Mouse (Mus musculus) Patski (cell line): ENCODE data around the gene H2-M1. TPM values are rescaled to one million over a fixed set of nuclear protein-coding genes. Genes with fewer than 3 reads are reported as not detected.

Source experiments
- ATAC-seq: fragments of 100-300 bp; one replicate; pipeline ENCODE4 v1.8.0; 2021
- CTCF ChIA-PET: fragments of 350-600 bp; sonication (Branson Sonifier 250); formaldehyde crosslinking; loops from one replicate; lab custom pipeline; 2022; ENCODE audit warnings: inconsistent platforms; lab: Charles Lee
- POLR2A ChIA-PET: fragments of 350-600 bp; sonication (Branson Sonifier 250); formaldehyde crosslinking; loops from one replicate; lab custom pipeline; 2022; ENCODE audit warnings: antibody characterized with exemption, inconsistent platforms; lab: Charles Lee
- DNase-seq: peaks from one replicate; pipeline ENCODE4 v3.0.0-alpha.2; 2011; ENCODE audit warnings: low read depth, low spot score
- H3K27me3 ChIP-seq: fragments of 371-371 bp; one replicate; pipeline ENCODE4 v1.5.1; 2021
- CTCF ChIP-seq: fragments of 100-300 bp; IDR thresholded peaks from one replicate; pipeline ENCODE4 v1.5.1; 2021
- in situ Hi-C: fragments of 300-500 bp; cut with MboI; formaldehyde crosslinking; loops from 3 replicates; pipeline ENCODE4 v1.11.1; 2018; ENCODE audit warnings: low pct_unique_long_range_greater_than_20kb, mixed read lengths
- polyA plus RNA-seq: library from polyadenylated mRNA; unstranded; gene quantifications from one replicate; pipeline ENCODE4 v1.2.3, GENCODE M21; 2021

The H2-M1 gene
- polyA plus RNA-seq, result not detected

GRCm38 (mm10) chr17:36672119-36672518, at the start of gene H2-M1:
Gene H2-M1 (minus strand): TSS chr17:36672219.
- ATAC-seq (no peak), DNase-seq (no peak)
- ChIA-PET CTCF (no interaction called here), POLR2A (no interaction called here)
- in situ Hi-C loops, result no loop called here
- TF ChIP-seq CTCF, result no peak
- no peaks in the 10 kb centered on the region for H3K27me3 ChIP-seq

DNA sequence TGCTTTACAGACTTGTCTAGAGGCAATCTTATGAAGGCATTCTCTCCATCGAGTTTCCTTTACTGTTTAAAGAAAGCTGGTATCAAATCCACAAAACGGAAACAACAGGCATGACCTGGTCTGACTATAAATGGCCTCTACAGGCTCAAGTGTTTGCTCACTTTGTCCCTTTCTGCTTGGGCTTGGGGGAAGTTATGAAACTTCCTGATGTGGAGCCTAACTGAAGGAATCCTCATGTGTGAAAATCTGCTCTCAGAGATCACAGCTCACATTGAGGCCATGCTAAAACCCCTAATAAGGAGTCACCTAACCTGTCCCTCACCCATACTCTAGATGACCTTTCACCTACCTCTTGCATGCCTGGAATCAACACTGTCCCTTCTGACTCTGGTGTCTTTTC, 25.7 kb upstream of the H2-M1 start:
- ChIA-PET CTCF (no interaction called here), POLR2A (no interaction called here)
- H3K27me3 ChIP-seq, result peaks cover 6% of the 10 kb centered on the region
- no peak for TF ChIP-seq CTCF
- ATAC-seq (no peak), DNase-seq (no peak)
- in situ Hi-C loops, result no loop called here

DNA sequence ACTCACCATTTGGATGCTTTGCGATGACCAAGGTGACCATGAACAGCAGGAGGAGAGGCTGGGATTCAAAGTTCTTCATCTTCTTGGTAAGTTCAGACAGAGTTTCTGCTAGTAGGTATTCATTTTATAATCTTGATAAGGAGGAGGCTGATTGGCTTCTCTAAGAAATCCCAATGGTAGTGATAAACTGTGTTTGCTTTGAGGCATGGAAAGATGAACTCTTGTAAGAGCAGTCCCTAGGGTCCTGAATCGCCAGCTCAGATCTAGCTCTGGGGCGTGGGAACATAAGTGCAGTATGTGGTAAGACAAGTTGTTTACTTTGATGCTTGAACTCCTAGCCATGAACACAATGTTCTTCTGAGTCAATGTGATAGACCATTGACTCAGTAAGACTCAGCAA, 29.5 kb downstream of the H2-M1 start, which contains the start of gene H2-M9:
TSS of gene H2-M9 (minus strand) at position 101 of the 400 bp plus-strand sequence.
- H3K27me3 ChIP-seq, result peaks cover 9% of the 10 kb centered on the region
- ATAC-seq (no peak), DNase-seq (no peak)
- in situ Hi-C loops, result no loop called here
- TF ChIP-seq CTCF, result no peak
- ChIA-PET POLR2A (no interaction called here), CTCF (no interaction called here)

Other genes with a start within 250 kb of the H2-M1 start
- gene H2-M10.4, start 209.9 kb downstream of the H2-M1 start, polyA plus RNA-seq, result not detected
- gene H2-M11, start 125.1 kb downstream of the H2-M1 start, polyA plus RNA-seq, result not detected
- not detected for gene H2-M9, start 29.6 kb downstream of the H2-M1 start, polyA plus RNA-seq
- not detected for gene H2-M10.5, start 100.7 kb upstream of the H2-M1 start, polyA plus RNA-seq
- gene H2-M10.6, start 140.0 kb upstream of the H2-M1 start, polyA plus RNA-seq, result not detected
- 38.9 TPM for gene Trim26, start 164.9 kb upstream of the H2-M1 start, polyA plus RNA-seq
- gene Trim15, start 195.0 kb upstream of the H2-M1 start, polyA plus RNA-seq, result 0.31 TPM
- 0.04 TPM for gene Trim10, start 197.4 kb upstream of the H2-M1 start, polyA plus RNA-seq
- not detected for gene Trim40, start 217.9 kb upstream of the H2-M1 start, polyA plus RNA-seq
- not detected for gene Trim31, start 225.9 kb upstream of the H2-M1 start, polyA plus RNA-seq